Mouse (Mus musculus): ENCODE results near the gene Mex3a.

DNA sequence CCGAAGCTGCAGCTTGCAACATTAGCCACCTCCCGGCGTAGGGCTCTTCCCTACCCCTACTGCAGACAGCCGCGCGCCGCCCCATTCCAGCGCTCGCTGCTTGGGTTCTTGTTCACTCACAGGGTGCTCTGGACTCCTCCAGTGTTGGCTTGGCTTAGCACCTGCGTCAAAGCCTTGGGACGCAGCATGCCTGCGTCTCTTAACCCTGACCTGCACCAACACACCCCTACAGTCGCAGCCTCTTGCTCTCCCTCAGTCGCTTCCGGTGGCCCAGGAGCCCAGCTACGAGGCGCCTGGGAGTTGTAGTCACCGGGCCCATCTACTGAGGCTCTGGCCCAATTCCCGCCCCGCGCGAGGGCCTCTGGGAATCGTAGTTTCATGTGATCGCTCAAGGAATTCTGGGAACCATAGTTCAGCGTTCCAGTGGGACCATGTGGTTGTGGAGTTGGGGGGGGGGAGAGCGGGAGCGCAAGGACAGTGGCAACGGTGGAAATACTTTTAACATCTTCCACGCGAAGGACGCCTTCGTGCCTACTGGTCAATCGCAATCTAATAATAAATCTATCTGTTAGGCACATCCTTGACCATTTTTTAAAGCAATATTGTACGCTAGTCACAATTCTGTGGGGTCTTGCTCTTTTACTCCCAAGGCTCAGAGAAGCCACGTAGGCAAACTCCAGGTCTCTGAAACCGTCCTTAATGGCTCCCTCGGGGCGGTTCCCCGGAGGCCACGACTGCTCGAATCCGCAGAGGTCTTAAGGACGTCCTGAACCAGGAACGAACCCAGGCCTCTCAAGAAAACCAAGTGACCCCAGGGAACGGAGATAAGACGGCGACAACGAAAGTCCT, 20.7 kb downstream of the Mex3a start, which contains the start of gene Lamtor2:
- TF ChIP-seq POLR2A (IDR thresholded peaks at IDR 0.05; ENCODE audit: extremely low read depth, insufficient read depth, low read length) (peak; percentile 69), CTCF (IDR thresholded peaks at IDR 0.05; ENCODE audit: low read depth, low read length) (no peak)

All from liver, adult 2 months (tissue).